Mouse (Mus musculus) liver, embryonic 15.5 days (tissue): ENCODE results near the gene Snx13. TPM values are rescaled to one million over a fixed set of nuclear protein-coding genes. Genes with fewer than 3 reads are reported as not detected.

ENCODE experiments used
- ATAC-seq: fragments of 200-750 bp; cut with Nextera tagmentation; 2 replicates; pipeline ENCODE4 v1.8.0; 2017; ENCODE audit warnings: moderate number of reproducible peaks, mild to moderate bottlenecking, moderate library complexity; ENCODE audit not compliant: insufficient read depth
- H3K27ac ChIP-seq: fragments of 300-500 bp; sonication (generic); replicated peaks from 2 replicates; pipeline ENCODE4 v1.5.1; 2015; ENCODE audit warnings: mild to moderate bottlenecking, inconsistent platforms
- H3K27me3 ChIP-seq: fragments of 300-500 bp; sonication (generic); 2 replicates; pipeline ENCODE4 v1.6.1; 2015; ENCODE audit warnings: mild to moderate bottlenecking, inconsistent platforms
- H3K36me3 ChIP-seq: fragments of 300-500 bp; sonication (generic); replicated peaks from 2 replicates; pipeline ENCODE4 v1.6.1; 2015; ENCODE audit warnings: moderate library complexity, mild to moderate bottlenecking, inconsistent platforms
- H3K4me1 ChIP-seq: fragments of 300-500 bp; sonication (generic); replicated peaks from 2 replicates; pipeline ENCODE4 v1.6.1; 2015; ENCODE audit warnings: inconsistent platforms
- H3K4me2 ChIP-seq: fragments of 300-500 bp; sonication (generic); 2 replicates; pipeline ENCODE4 v1.6.1; 2015; ENCODE audit warnings: moderate library complexity, mild to moderate bottlenecking, inconsistent platforms
- H3K4me3 ChIP-seq: fragments of 300-500 bp; sonication (generic); replicated peaks from 2 replicates; pipeline ENCODE4 v1.5.1; 2015; ENCODE audit warnings: mild to moderate bottlenecking, inconsistent platforms
- H3K9ac ChIP-seq: fragments of 300-500 bp; sonication (generic); 2 replicates; pipeline ENCODE4 v1.6.1; 2015; ENCODE audit warnings: moderate library complexity, mild to moderate bottlenecking, inconsistent platforms
- H3K9me3 ChIP-seq: fragments of 300-500 bp; sonication (generic); replicated peaks from 2 replicates; pipeline ENCODE4 v1.6.1; 2016; ENCODE audit warnings: inconsistent platforms
- WGBS: fragments of 180-500 bp; shearing (Covaris S2); methylation state at CpG from one replicate; pipeline ENCODE4 v1.1.7; 2015; ENCODE audit warnings: mixed read lengths; ENCODE audit not compliant: insufficient replicate concordance; 5-methylcytosine and 5-hydroxymethylcytosine counted together
- polyA plus RNA-seq: library from polyadenylated mRNA; unstranded; fragments of >200 nt; fragmentation: Nextera tagmentation; extraction: Ambion mirVana; gene quantifications from 2 replicates; pipeline ENCODE4 v1.2.1, GENCODE M21; 2015

The Snx13 gene
- polyA plus RNA-seq, 1 experiment from 2014 or later = 9.2 TPM

DNA sequence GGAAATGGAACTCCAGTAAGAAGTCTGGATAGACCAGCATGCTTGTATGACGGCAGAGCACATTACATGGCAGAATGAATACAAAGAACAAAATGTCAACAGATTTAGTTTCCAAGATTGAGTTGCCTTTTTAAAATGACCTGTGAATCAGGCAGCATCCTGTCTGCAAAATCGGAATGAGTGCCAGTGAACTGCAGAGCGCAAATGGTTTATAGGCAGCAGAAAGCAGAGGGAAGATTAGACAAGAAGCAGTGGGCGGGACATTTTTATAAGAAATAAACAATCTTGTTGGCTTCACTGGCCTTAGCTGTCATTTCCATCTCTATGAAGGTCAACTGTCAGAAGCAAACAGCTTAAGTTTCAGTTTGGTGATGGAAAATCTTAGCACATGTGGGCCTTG is 106.2 kb downstream of the Snx13 start:
- no peak overlapping the region for H3K4me2 ChIP-seq
- H3K4me3 ChIP-seq = no peak overlapping the region
- no peaks in the 10 kb centered on the region for H3K36me3 ChIP-seq
- ATAC-seq = no peak
- H3K27ac ChIP-seq = no peak overlapping the region
- WGBS = 73% methylated on average over 4 of the region's 4 CpGs
- H3K9ac ChIP-seq = no peak overlapping the region
- no peaks in the 10 kb centered on the region for H3K4me1 ChIP-seq
- no peaks in the 10 kb centered on the region for H3K9me3 ChIP-seq
- H3K27me3 ChIP-seq = no peaks in the 10 kb centered on the region

GRCm38 (mm10) chr12:35154149-35154548 is 107.2 kb downstream of the Snx13 start:
- WGBS = 39% methylated on average over 3 of the region's 3 CpGs
- H3K9ac ChIP-seq = no peak overlapping the region
- no peak for ATAC-seq
- no peak overlapping the region for H3K27ac ChIP-seq
- H3K4me2 ChIP-seq = no peak overlapping the region
- no peak overlapping the region for H3K4me3 ChIP-seq
- H3K27me3 ChIP-seq = no peaks in the 10 kb centered on the region
- no peaks in the 10 kb centered on the region for H3K4me1 ChIP-seq
- no peaks in the 10 kb centered on the region for H3K9me3 ChIP-seq
- no peaks in the 10 kb centered on the region for H3K36me3 ChIP-seq

GRCm38 (mm10) chr12:35157237-35157636 is 110.3 kb downstream of the Snx13 start:
- H3K27ac ChIP-seq = no peak overlapping the region
- 56% methylated on average over 4 of the region's 4 CpGs for WGBS
- no peak for ATAC-seq

GRCm38 (mm10) chr12:35161690-35162089 is 114.7 kb downstream of the Snx13 start:
- no peaks in the 10 kb centered on the region for H3K27me3 ChIP-seq
- H3K4me1 ChIP-seq = no peaks in the 10 kb centered on the region
- WGBS = 46% methylated on average over 4 of the region's 4 CpGs
- no peaks in the 10 kb centered on the region for H3K36me3 ChIP-seq
- H3K27ac ChIP-seq = no peak overlapping the region
- no peaks in the 10 kb centered on the region for H3K9me3 ChIP-seq
- no peak overlapping the region for H3K9ac ChIP-seq
- H3K4me2 ChIP-seq = no peak overlapping the region
- H3K4me3 ChIP-seq = no peak overlapping the region
- ATAC-seq = no peak

More at GRCm38 (mm10) chr12:35157237-35157636, 110.3 kb downstream of the Snx13 start:
- H3K9ac ChIP-seq = no peak overlapping the region
- H3K9me3 ChIP-seq = no peaks in the 10 kb centered on the region
- H3K36me3 ChIP-seq = no peaks in the 10 kb centered on the region
- no peak overlapping the region for H3K4me3 ChIP-seq
- H3K4me2 ChIP-seq = no peak overlapping the region
- H3K27me3 ChIP-seq = no peaks in the 10 kb centered on the region
- no peaks in the 10 kb centered on the region for H3K4me1 ChIP-seq

DNA sequence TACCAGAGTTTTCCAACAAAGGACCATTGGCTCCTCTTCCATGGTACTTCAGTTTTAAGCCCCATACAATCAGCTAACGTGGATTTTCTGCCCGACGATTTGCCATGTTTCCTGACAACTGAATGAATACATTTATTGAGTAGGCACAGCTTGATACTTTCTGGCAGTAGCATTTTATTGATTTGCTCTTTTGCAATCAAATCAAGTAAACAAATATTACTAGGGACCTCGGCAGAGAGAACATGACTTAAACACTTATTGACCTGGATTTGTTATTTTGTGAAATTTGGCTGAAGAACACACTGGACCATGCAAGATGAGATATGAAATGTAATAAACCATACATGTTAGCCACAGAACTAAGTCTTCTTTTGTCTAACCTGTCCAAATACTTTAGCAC is 123.3 kb downstream of the Snx13 start:
- no peaks in the 10 kb centered on the region for H3K27me3 ChIP-seq
- H3K36me3 ChIP-seq = no peaks in the 10 kb centered on the region
- H3K4me2 ChIP-seq = no peak overlapping the region
- no peaks in the 10 kb centered on the region for H3K4me1 ChIP-seq
- ATAC-seq = no peak
- no peak overlapping the region for H3K9ac ChIP-seq
- no peak overlapping the region for H3K4me3 ChIP-seq
- H3K27ac ChIP-seq = no peak overlapping the region
- WGBS = 61% methylated on average over 4 of the region's 4 CpGs
- no peaks in the 10 kb centered on the region for H3K9me3 ChIP-seq

GRCm38 (mm10) chr12:35175938-35176337 is 129.0 kb downstream of the Snx13 start:
- Histone ChIP-seq H3K27ac (no peak overlapping the region), H3K4me1 (no peaks in the 10 kb centered on the region), H3K36me3 (no peaks in the 10 kb centered on the region), H3K4me2 (no peak overlapping the region), H3K9me3 (no peaks in the 10 kb centered on the region), H3K9ac (no peak overlapping the region), H3K27me3 (no peaks in the 10 kb centered on the region), H3K4me3 (no peak overlapping the region)
- WGBS = 51% methylated on average over 8 of the region's 8 CpGs
- no peak for ATAC-seq

DNA sequence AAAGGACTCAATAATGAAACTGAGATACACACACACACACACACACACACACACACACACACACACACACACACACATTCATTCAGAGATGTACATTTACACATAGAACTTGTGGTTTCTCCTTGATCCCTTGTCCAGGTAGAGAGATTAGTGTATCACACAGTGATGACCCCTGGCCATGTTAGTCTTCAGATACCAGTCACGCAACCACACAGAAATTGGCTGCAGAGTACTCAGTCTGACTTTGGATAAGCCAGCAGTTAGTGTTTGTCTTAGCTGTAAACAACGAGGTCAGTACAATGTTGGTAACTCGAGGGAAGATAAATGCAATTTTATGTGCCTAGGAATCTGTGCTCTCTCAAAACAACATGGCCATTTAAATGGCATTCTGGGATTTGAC is 129.6 kb downstream of the Snx13 start:
- H3K9me3 ChIP-seq = no peaks in the 10 kb centered on the region
- H3K9ac ChIP-seq = no peak overlapping the region
- no peaks in the 10 kb centered on the region for H3K36me3 ChIP-seq
- no peak for ATAC-seq
- no peaks in the 10 kb centered on the region for H3K4me1 ChIP-seq
- WGBS = 53% methylated on average over 3 of the region's 3 CpGs
- H3K27me3 ChIP-seq = no peaks in the 10 kb centered on the region
- no peak overlapping the region for H3K4me3 ChIP-seq
- no peak overlapping the region for H3K4me2 ChIP-seq
- H3K27ac ChIP-seq = no peak overlapping the region

DNA sequence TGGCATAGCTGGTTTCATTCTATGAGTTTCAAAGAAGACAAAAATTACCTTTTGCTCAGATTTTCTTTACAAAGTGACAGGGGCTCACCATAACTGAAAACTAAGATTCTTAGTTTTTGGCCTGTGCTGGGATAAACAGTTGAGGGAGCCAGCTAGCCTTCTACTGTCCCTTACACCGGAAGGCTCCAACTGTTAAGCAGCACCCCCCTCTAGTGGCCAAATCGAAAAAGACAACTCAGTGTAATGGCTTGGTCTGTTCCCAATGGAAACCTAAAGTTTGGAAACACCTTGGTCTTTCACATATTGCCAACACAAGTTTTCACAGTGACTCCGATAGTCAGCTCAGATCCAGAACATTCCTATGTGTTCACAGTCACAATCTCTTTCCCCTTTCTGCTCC is 135.7 kb downstream of the Snx13 start:
- WGBS = 6% methylated on average over 3 of the region's 3 CpGs
- H3K4me3 ChIP-seq = no peak overlapping the region
- H3K27ac ChIP-seq = no peak overlapping the region
- H3K27me3 ChIP-seq = no peaks in the 10 kb centered on the region
- no peak for ATAC-seq
- no peaks in the 10 kb centered on the region for H3K9me3 ChIP-seq
- no peak overlapping the region for H3K4me2 ChIP-seq
- H3K36me3 ChIP-seq = no peaks in the 10 kb centered on the region
- H3K4me1 ChIP-seq = no peaks in the 10 kb centered on the region
- no peak overlapping the region for H3K9ac ChIP-seq

GRCm38 (mm10) chr12:35184261-35184660 is 137.3 kb downstream of the Snx13 start:
- H3K4me1 ChIP-seq = no peaks in the 10 kb centered on the region
- 67% methylated on average over 5 of the region's 5 CpGs for WGBS
- H3K4me2 ChIP-seq = no peak overlapping the region

GRCm38 (mm10) chr12:35191698-35192425 is 144.9 kb downstream of the Snx13 start:
- 48% methylated on average over 17 of the region's 17 CpGs for WGBS
- no peak overlapping the region for H3K4me2 ChIP-seq

More at GRCm38 (mm10) chr12:35184261-35184660, 137.3 kb downstream of the Snx13 start:
- H3K4me3 ChIP-seq = no peak overlapping the region
- H3K9me3 ChIP-seq = no peaks in the 10 kb centered on the region
- H3K27ac ChIP-seq = no peak overlapping the region
- no peaks in the 10 kb centered on the region for H3K36me3 ChIP-seq
- no peak overlapping the region for H3K9ac ChIP-seq
- ATAC-seq = no peak
- no peaks in the 10 kb centered on the region for H3K27me3 ChIP-seq

GRCm38 (mm10) chr12:35192426-35192769 is 145.4 kb downstream of the Snx13 start:
- no peak for ATAC-seq
- Histone ChIP-seq H3K27me3 (no peaks in the 10 kb centered on the region), H3K36me3 (no peaks in the 10 kb centered on the region), H3K9me3 (no peaks in the 10 kb centered on the region), H3K9ac (no peak overlapping the region), H3K4me3 (no peak overlapping the region), H3K4me2 (no peak overlapping the region), H3K4me1 (no peaks in the 10 kb centered on the region), H3K27ac (no peak overlapping the region)
- WGBS = 22% methylated on average over 2 of the region's 2 CpGs

More at GRCm38 (mm10) chr12:35191698-35192425, 144.9 kb downstream of the Snx13 start:
- no peak overlapping the region for H3K4me3 ChIP-seq
- no peaks in the 10 kb centered on the region for H3K4me1 ChIP-seq
- H3K9ac ChIP-seq = no peak overlapping the region
- no peaks in the 10 kb centered on the region for H3K27me3 ChIP-seq
- H3K36me3 ChIP-seq = no peaks in the 10 kb centered on the region
- no peak overlapping the region for H3K27ac ChIP-seq
- no peak for ATAC-seq
- H3K9me3 ChIP-seq = no peaks in the 10 kb centered on the region
